ENCODE assay signal across 15 mouse cellular contexts in the genomic region with DNA sequence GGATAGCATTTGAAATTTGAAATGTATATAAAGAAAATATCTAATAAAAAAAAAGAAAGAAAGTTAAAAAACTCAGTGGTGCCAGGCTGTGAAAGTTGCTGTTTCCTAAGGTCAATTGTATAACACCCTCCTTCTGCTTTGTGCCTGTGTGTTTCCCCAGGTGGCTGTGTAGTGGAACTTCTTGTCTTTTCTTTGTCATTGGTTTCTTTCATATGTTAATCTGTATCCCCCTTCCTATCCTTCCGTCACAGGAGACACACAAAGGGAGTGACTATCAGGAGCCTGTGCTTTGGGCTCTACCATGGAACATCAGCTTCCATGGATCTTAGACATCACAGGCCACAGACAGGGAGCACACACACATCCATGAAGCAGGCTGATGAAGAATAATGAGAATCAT.
"Had no signal": no experiment of that assay in that cellular context is flagged by ENCODE, and none has a peak within 500 bp of the region (broad histone marks: within the 10 kb centered on the region; RNA-seq: fewer than 3 reads in every experiment).

No protein-coding gene starts in this region.

- DNase-seq: cerebellum, adult 9-11 months; cerebellum, postnatal 10 days; cerebellum, postnatal 14 days; cerebellum, postnatal 25 days; cerebellum, postnatal 36 days; embryo, embryonic 11 days; forebrain, postnatal 0 days; gastrocnemius, adult 2 months; gastrocnemius, postnatal 10 days; gastrocnemius, postnatal 14 days; gastrocnemius, postnatal 25 days; gastrocnemius, postnatal 36 days; heart, adult 11 months; heart, adult 18-20 months; heart, adult 2 months had no signal
